Mouse (Mus musculus) C2C12 (cell line): ENCODE measurements around the gene Mipep. TPM values are rescaled to one million over a fixed set of nuclear protein-coding genes. Genes with fewer than 3 reads are reported as not detected.
A peak's percentile ranks its signal among the peaks of the same experiment; 100 is the strongest.

Experiments
- H3K27me3 ChIP-seq: one replicate; pipeline ENCODE4 v1.6.1; 2011; ENCODE audit not compliant: control insufficient read depth, insufficient read depth, insufficient read length
- H3K36me3 ChIP-seq: one replicate; pipeline ENCODE4 v1.6.1; 2011; ENCODE audit not compliant: control insufficient read depth, insufficient read depth
- H3K4me3 ChIP-seq: one replicate; pipeline ENCODE4 v1.5.1; 2011; ENCODE audit warnings: mild to moderate bottlenecking, control low read depth; ENCODE audit not compliant: poor library complexity, insufficient read depth, severe bottlenecking
- H3K79me2 ChIP-seq: one replicate; pipeline ENCODE4 v1.6.1; 2011; ENCODE audit not compliant: control insufficient read depth, insufficient read depth
- H3K79me3 ChIP-seq: one replicate; pipeline ENCODE4 v1.6.1; 2011; ENCODE audit warnings: low read depth, control low read depth
- H3ac ChIP-seq: one replicate; pipeline ENCODE3; 2011; ENCODE audit warnings: low read depth; ENCODE audit not compliant: control insufficient read depth, insufficient read length
- CEBPB ChIP-seq: IDR thresholded peaks from one replicate; pipeline ENCODE4 v1.6.1; 2011; ENCODE audit warnings: low read depth, mild to moderate bottlenecking, control low read depth, moderate library complexity
- CTCF ChIP-seq: IDR thresholded peaks from one replicate; pipeline ENCODE4 v1.5.1; 2011; ENCODE audit not compliant: control insufficient read depth, insufficient read depth, insufficient read length
- FOSL1 ChIP-seq: IDR thresholded peaks from one replicate; pipeline ENCODE4 v1.8.0; 2011; ENCODE audit warnings: mild to moderate bottlenecking, low read length; ENCODE audit not compliant: poor library complexity, insufficient read depth, severe bottlenecking
- MAX ChIP-seq: IDR thresholded peaks from one replicate; pipeline ENCODE4 v1.6.1; 2011; ENCODE audit warnings: mild to moderate bottlenecking, control low read depth
- MYOD1 ChIP-seq: IDR thresholded peaks from one replicate; pipeline ENCODE4 v1.6.1; 2011; ENCODE audit warnings: low read depth; ENCODE audit not compliant: control insufficient read depth, insufficient read length
- MYOG ChIP-seq: IDR thresholded peaks from one replicate; pipeline ENCODE4 v1.6.1; 2011; ENCODE audit not compliant: control insufficient read depth, insufficient read length; ENCODE audit errors: extremely low read depth
- USF1 ChIP-seq: IDR thresholded peaks from one replicate; pipeline ENCODE4 v1.6.1; 2011; ENCODE audit warnings: low read depth, mild to moderate bottlenecking, control low read depth, moderate library complexity
- polyA plus RNA-seq: library from polyadenylated mRNA; unstranded; fragments of >200 nt; fragmentation: generic; extraction: Trizol; gene quantifications from one replicate; pipeline ENCODE4 v1.2.1, GENCODE M21; 2012; ENCODE audit warnings: missing spikeins

Gene Mipep
- polyA plus RNA-seq, 1 experiment = 9.8 TPM

DNA sequence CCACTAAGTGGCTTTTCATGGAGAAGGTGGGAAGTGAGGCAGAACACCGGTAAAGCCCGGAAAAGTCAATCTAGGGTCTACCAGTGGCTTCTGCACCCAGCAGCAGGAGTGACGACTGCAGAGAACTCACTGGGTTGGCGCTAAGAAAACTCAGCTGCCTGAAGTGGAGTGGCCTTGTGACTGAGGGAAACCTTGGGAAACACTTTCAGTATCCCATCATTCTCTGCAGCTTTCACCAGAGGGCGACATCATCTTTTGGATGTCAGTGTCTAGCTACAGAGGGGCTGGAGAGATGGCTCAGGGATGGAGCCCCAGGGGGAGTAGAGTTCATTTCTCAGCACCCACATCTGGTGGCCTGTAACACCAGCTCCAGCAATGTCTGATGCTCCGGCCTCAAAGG is 15.0 kb upstream of the Mipep start:
- H3K79me2 ChIP-seq = no peaks in the 10 kb centered on the region
- H3ac ChIP-seq = no peak overlapping the region
- TF ChIP-seq USF1 = no peak
- TF ChIP-seq FOSL1 = no peak
- no peak for TF ChIP-seq CTCF
- no peaks in the 10 kb centered on the region for H3K79me3 ChIP-seq
- H3K4me3 ChIP-seq = no peak overlapping the region
- peaks cover 38% of the 10 kb centered on the region for H3K27me3 ChIP-seq
- H3K36me3 ChIP-seq = no peaks in the 10 kb centered on the region

DNA sequence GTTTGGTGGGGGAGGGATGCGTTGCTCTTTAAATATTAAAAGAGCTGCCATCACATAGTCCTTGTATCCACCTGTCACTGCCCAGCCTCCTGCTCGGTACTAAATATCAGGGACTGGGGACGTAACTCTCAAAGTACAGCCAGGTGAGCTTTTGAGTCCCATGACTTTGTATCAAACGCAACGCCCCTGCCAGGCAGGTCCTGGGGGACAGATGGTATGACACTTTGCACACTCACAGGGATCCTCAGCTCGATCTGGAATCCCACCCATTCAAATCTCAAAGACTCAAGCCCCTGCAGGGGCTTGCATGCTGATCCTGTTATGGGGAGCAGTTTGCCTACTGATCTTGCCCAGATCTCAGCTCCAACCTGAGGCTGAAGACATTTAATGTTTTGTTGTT is 13.8 kb upstream of the Mipep start:
- no peak overlapping the region for H3K4me3 ChIP-seq
- H3ac ChIP-seq = no peak overlapping the region
- H3K36me3 ChIP-seq = no peaks in the 10 kb centered on the region
- H3K79me2 ChIP-seq = no peaks in the 10 kb centered on the region
- H3K79me3 ChIP-seq = no peaks in the 10 kb centered on the region
- peaks cover 34% of the 10 kb centered on the region for H3K27me3 ChIP-seq
- TF ChIP-seq CEBPB (no peak), CTCF (no peak), USF1 (no peak), MAX (no peak), MYOD1 (no peak), MYOG (no peak)

GRCm38 (mm10) chr14:60771057-60771456 is 13.3 kb upstream of the Mipep start:
- H3K27me3 ChIP-seq = peaks cover 29% of the 10 kb centered on the region
- H3ac ChIP-seq = no peak overlapping the region
- no peak for TF ChIP-seq CEBPB
- TF ChIP-seq USF1 = no peak
- no peak for TF ChIP-seq FOSL1
- TF ChIP-seq CTCF = peak; percentile 83
- TF ChIP-seq MAX = no peak
- no peak for TF ChIP-seq MYOD1
- H3K36me3 ChIP-seq = no peaks in the 10 kb centered on the region
- no peak overlapping the region for H3K4me3 ChIP-seq
- no peaks in the 10 kb centered on the region for H3K79me3 ChIP-seq
- no peaks in the 10 kb centered on the region for H3K79me2 ChIP-seq

DNA sequence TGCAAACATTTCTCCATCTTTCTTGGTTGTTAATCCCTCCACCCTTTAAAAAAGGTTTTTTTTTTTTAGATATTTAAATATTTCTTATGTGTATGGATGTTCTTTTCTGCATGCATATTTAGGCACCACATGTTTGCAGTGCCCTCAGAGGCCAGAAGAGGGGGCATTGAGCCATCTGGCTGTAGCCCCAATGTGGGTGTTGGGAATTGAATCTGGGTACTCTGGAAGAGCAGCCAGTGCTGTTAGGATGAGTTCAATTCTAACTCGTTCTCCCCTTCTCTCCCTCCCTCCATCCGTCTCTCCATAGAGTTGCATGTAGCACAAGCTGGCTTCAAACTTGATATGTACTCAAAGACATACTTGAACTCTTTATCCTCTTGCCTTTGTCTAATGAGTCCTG is 10.9 kb upstream of the Mipep start:
- TF ChIP-seq FOSL1 (no peak), MYOG (no peak), CEBPB (no peak), MYOD1 (no peak), MAX (no peak)
- peaks cover 8% of the 10 kb centered on the region for H3K27me3 ChIP-seq
- H3K79me3 ChIP-seq = no peaks in the 10 kb centered on the region
- H3ac ChIP-seq = no peak overlapping the region
- no peak overlapping the region for H3K4me3 ChIP-seq
- H3K36me3 ChIP-seq = no peaks in the 10 kb centered on the region
- H3K79me2 ChIP-seq = no peaks in the 10 kb centered on the region

GRCm38 (mm10) chr14:60776521-60776920 is 7.9 kb upstream of the Mipep start:
- no peak overlapping the region for H3ac ChIP-seq
- H3K27me3 ChIP-seq = peaks cover 8% of the 10 kb centered on the region
- H3K79me3 ChIP-seq = no peaks in the 10 kb centered on the region
- no peak overlapping the region for H3K4me3 ChIP-seq
- H3K79me2 ChIP-seq = no peaks in the 10 kb centered on the region
- no peaks in the 10 kb centered on the region for H3K36me3 ChIP-seq
- no peak for TF ChIP-seq USF1
- TF ChIP-seq MYOD1 = no peak
- no peak for TF ChIP-seq CEBPB
- TF ChIP-seq MAX = no peak
- TF ChIP-seq CTCF = no peak
- TF ChIP-seq FOSL1 = no peak
- TF ChIP-seq MYOG = no peak

GRCm38 (mm10) chr14:60777485-60777919 is 6.9 kb upstream of the Mipep start:
- no peak for TF ChIP-seq CEBPB
- no peak for TF ChIP-seq MYOG
- no peak for TF ChIP-seq MAX
- no peak for TF ChIP-seq FOSL1
- TF ChIP-seq USF1 = no peak

DNA sequence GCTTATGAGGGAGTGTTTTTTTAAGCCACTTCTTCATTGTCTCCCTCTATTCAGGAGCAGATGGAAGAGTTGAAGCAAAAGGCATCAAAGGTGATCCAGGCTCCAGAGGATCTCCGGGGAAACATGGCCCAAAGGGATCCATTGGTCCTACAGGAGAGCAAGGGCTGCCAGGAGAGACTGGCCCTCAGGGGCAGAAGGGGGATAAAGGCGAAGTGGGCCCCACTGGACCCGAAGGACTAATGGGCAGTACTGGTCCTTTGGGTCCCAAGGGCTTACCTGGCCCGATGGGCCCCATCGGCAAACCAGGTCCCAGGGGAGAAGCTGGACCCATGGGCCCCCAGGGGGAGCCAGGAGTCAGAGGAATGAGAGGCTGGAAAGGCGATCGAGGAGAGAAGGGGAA is 5.2 kb upstream of the Mipep start:
- peaks cover 3% of the 10 kb centered on the region for H3K27me3 ChIP-seq
- no peak overlapping the region for H3ac ChIP-seq
- H3K36me3 ChIP-seq = no peaks in the 10 kb centered on the region
- H3K79me3 ChIP-seq = no peaks in the 10 kb centered on the region
- no peak overlapping the region for H3K4me3 ChIP-seq
- H3K79me2 ChIP-seq = no peaks in the 10 kb centered on the region
- TF ChIP-seq USF1 (no peak), FOSL1 (no peak), MAX (no peak), MYOD1 (no peak), MYOG (no peak), CEBPB (no peak), CTCF (no peak)

More at GRCm38 (mm10) chr14:60777485-60777919, 6.9 kb upstream of the Mipep start:
- Histone ChIP-seq H3K27me3 (peaks cover 4% of the 10 kb centered on the region), H3K79me3 (no peaks in the 10 kb centered on the region), H3K79me2 (no peaks in the 10 kb centered on the region), H3ac (no peak overlapping the region), H3K4me3 (no peak overlapping the region), H3K36me3 (no peaks in the 10 kb centered on the region)
